Mouse (Mus musculus) frontal cortex, postnatal 14 days (tissue): ENCODE measurements around the gene Rhbg.

ENCODE experiments used
- DNase-seq, 2 experiments: peaks; one replicate each; pipeline ENCODE4 v3.0.0; 2022; ENCODE audit warnings: low spot score in 2 of 2

Rhbg gene

GRCm38 (mm10) chr3:88262346-88262745, 7.8 kb upstream of the Rhbg start:
- DNase-seq: no peak

- no peak for DNase-seq
Measured at GRCm38 (mm10) chr3:88256382-88256781, 1.9 kb upstream of the Rhbg start.

- DNase-seq: no peak
Measured at GRCm38 (mm10) chr3:88255950-88256349, 1.4 kb upstream of the Rhbg start.

- DNase-seq: no peak
Measured at GRCm38 (mm10) chr3:88252739-88253138, 1.8 kb downstream of the Rhbg start.

- no peak for DNase-seq
Measured at GRCm38 (mm10) chr3:88248406-88248805, 6.1 kb downstream of the Rhbg start.

GRCm38 (mm10) chr3:88247666-88248065, 6.8 kb downstream of the Rhbg start:
- no peak for DNase-seq

- DNase-seq: peak in 1 of 2 experiments; percentile 56
Measured at GRCm38 (mm10) chr3:88245811-88246210, 8.7 kb downstream of the Rhbg start.

- peak in 1 of 2 experiments; percentile 34 for DNase-seq
Measured at GRCm38 (mm10) chr3:88244071-88244470, 10.4 kb downstream of the Rhbg start.

- DNase-seq: peak; percentile 58 to 79
Measured at GRCm38 (mm10) chr3:88242531-88242930, 12.0 kb downstream of the Rhbg start.

- peak in 1 of 2 experiments; percentile 29 for DNase-seq
Measured at GRCm38 (mm10) chr3:88241045-88241786, 13.3 kb downstream of the Rhbg start.

GRCm38 (mm10) chr3:88239446-88239845, 15.1 kb downstream of the Rhbg start:
- peak in 1 of 2 experiments; percentile 18 for DNase-seq

- DNase-seq: peak in 1 of 2 experiments; percentile 49
Measured at GRCm38 (mm10) chr3:88238866-88239391, 15.6 kb downstream of the Rhbg start.

GRCm38 (mm10) chr3:88237556-88238194, 16.8 kb downstream of the Rhbg start:
- DNase-seq: peak in 1 of 2 experiments; percentile 10

GRCm38 (mm10) chr3:88237161-88237555, 17.4 kb downstream of the Rhbg start:
- DNase-seq: no peak

- peak; percentile 3 to 6 for DNase-seq
Measured at GRCm38 (mm10) chr3:88235616-88236015, 18.9 kb downstream of the Rhbg start.

GRCm38 (mm10) chr3:88235216-88235615, 19.3 kb downstream of the Rhbg start:
- peak in 1 of 2 experiments; percentile 14 for DNase-seq

- peak in 1 of 2 experiments; percentile 6 for DNase-seq
Measured at GRCm38 (mm10) chr3:88234041-88234440, 20.5 kb downstream of the Rhbg start.

- DNase-seq: peak in 1 of 2 experiments; percentile 13
Measured at GRCm38 (mm10) chr3:88232851-88233649, 21.5 kb downstream of the Rhbg start.

- DNase-seq: peak in 1 of 2 experiments; percentile 83
Measured at GRCm38 (mm10) chr3:88232301-88232702, 22.2 kb downstream of the Rhbg start.

GRCm38 (mm10) chr3:88231061-88231641, 23.4 kb downstream of the Rhbg start:
- DNase-seq: no peak

- DNase-seq: no peak
Measured at GRCm38 (mm10) chr3:88230262-88231047, 24.1 kb downstream of the Rhbg start.
